ENCODE assay signal across 9 mouse cellular contexts in the genomic region with DNA sequence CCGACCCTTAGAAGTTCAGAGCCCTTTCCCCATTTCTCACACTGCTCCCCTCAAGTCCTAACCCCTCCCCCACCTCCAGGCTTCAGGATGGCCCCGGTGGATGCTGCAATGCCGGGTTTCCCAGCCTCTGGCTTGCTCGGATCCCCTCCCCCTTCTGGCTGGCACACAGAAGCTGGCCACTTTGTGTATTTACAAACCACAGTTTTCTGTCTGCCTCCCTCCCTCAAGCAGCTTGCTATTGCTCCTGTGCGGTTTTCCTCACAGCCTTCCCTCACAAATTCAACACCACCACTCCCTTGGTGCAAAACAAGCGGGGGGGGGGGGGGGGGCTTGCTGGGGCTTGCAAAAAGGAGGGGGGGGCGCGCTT.
DNase-seq lines count a peak whose midpoint lies in the region; ATAC-seq lines count a peak whose summit lies in the region.
"Had no signal": no experiment of that assay in that cellular context is flagged by ENCODE, and none has a peak within 500 bp of the region (broad histone marks: within the 10 kb centered on the region; RNA-seq: fewer than 3 reads in every experiment).

No protein-coding gene starts in this region.

- no peaks in the 10 kb centered on the region for H3K36me3 ChIP-seq in heart, embryonic 16.5 days (ENCODE audit: control insufficient read depth, insufficient read depth)
- no peaks in the 10 kb centered on the region for H3K36me3 ChIP-seq in limb, embryonic 11.5 days (ENCODE audit: control insufficient read depth, insufficient read depth, low read length)
- H3K36me3 ChIP-seq in neural tube, embryonic 11.5 days (ENCODE audit: control insufficient read depth, insufficient read depth, low read length) = no peaks in the 10 kb centered on the region

- H3K4me1 ChIP-seq in heart, embryonic 16.5 days (ENCODE audit: control insufficient read depth, insufficient read depth, low read length) = peaks cover 21% of the 10 kb centered on the region
- H3K4me1 ChIP-seq in limb, embryonic 11.5 days (ENCODE audit: control insufficient read depth, insufficient read depth, low read length) = peaks cover 14% of the 10 kb centered on the region
- peaks cover 22% of the 10 kb centered on the region for H3K4me1 ChIP-seq in neural tube, embryonic 11.5 days (ENCODE audit: control insufficient read depth, insufficient read depth, low read length)

- H3K9me3 ChIP-seq in heart, embryonic 16.5 days (replicated peaks; ENCODE audit: control insufficient read depth, low read length) = no peaks in the 10 kb centered on the region
- no peaks in the 10 kb centered on the region for H3K9me3 ChIP-seq in limb, embryonic 11.5 days (ENCODE audit: control insufficient read depth, low read length)
- no peaks in the 10 kb centered on the region for H3K9me3 ChIP-seq in neural tube, embryonic 11.5 days (ENCODE audit: control insufficient read depth, low read length)

- peak overlapping the region; percentile 50 for H3K4me2 ChIP-seq in heart, embryonic 16.5 days (ENCODE audit: low read depth, low read length)
- H3K4me2 ChIP-seq in limb, embryonic 11.5 days (ENCODE audit: low read depth, severe bottlenecking) = peak overlapping the region; percentile 34
- peak overlapping the region; percentile 37 for H3K4me2 ChIP-seq in neural tube, embryonic 11.5 days (ENCODE audit: low read depth)

- no peak for DNase-seq in heart, adult 9 months (ENCODE audit: low spot score in 2 of 2)
- DNase-seq in fibroblast of lung, adult 2 months (ENCODE audit: low read depth) = peak; percentile 20
- DNase-seq in limb, embryonic 11.5 days (ENCODE audit: low spot score) = peak; percentile 58
- DNase-seq in neural tube, embryonic 11.5 days (ENCODE audit: low spot score) = peak; percentile 49
- DNase-seq in layer of hippocampus, postnatal 10 days (ENCODE audit: low spot score in 2 of 2) = no peak
- no peak for DNase-seq in adrenal gland, adult 2 months

- H3K9ac ChIP-seq in heart, embryonic 16.5 days (ENCODE audit: low read length) = peak overlapping the region; percentile 30; the same call in 1 of the 2 replicates
- no peak overlapping the region for H3K9ac ChIP-seq in limb, embryonic 11.5 days (ENCODE audit: low read length)
- H3K9ac ChIP-seq in neural tube, embryonic 11.5 days (ENCODE audit: low read length) = peak overlapping the region; percentile 61

- WGBS in heart, embryonic 16.5 days = 16% methylated on average over 8 of the region's 8 CpGs
- WGBS in limb, embryonic 11.5 days = 2% methylated on average over 7 of the region's 8 CpGs
- 1% methylated on average over 7 of the region's 8 CpGs for WGBS in neural tube, embryonic 11.5 days

- no peak overlapping the region for H3K27ac ChIP-seq in heart, embryonic 16.5 days (ENCODE audit: low read length)
- no peak overlapping the region for H3K27ac ChIP-seq in limb, embryonic 11.5 days (replicated peaks; ENCODE audit: low read depth, low read length)
- H3K27ac ChIP-seq in neural tube, embryonic 11.5 days (ENCODE audit: low read depth, low read length) = peak overlapping the region; percentile 67

- no peaks in the 10 kb centered on the region for H3K27me3 ChIP-seq in heart, embryonic 16.5 days (ENCODE audit: control insufficient read depth, insufficient read depth, low read length)
- no peaks in the 10 kb centered on the region for H3K27me3 ChIP-seq in limb, embryonic 11.5 days (ENCODE audit: control insufficient read depth, insufficient read depth, low read length)
- H3K27me3 ChIP-seq in neural tube, embryonic 11.5 days (ENCODE audit: control insufficient read depth, insufficient read depth, low read length) = no peaks in the 10 kb centered on the region
- H3K27me3 ChIP-seq: Patski had no signal

- no peak for ATAC-seq in heart, embryonic 16.5 days (replicated peaks; ENCODE audit: extremely low read depth, insufficient read depth, low FRiP score)
- no peak for ATAC-seq in limb, embryonic 11.5 days (ENCODE audit: insufficient number of reproducible peaks, low FRiP score, low TSS enrichment, low read depth)
- peak; percentile 35; the same call in 1 of the 2 replicates for ATAC-seq in neural tube, embryonic 11.5 days (ENCODE audit: insufficient read depth, low FRiP score, low TSS enrichment)
- no peak for ATAC-seq in monocyte, adult 5-6 weeks (replicated peaks; ENCODE audit: insufficient number of reproducible peaks, low FRiP score, low TSS enrichment, poor library complexity, severe bottlenecking)
- ATAC-seq: Patski had no signal

- H3K4me3 ChIP-seq in heart, embryonic 16.5 days (ENCODE audit: low read length) = no peak overlapping the region
- peak overlapping the region; percentile 3; the same call in 1 of the 2 replicates for H3K4me3 ChIP-seq in limb, embryonic 11.5 days (ENCODE audit: low read depth, low read length)
- no peak overlapping the region for H3K4me3 ChIP-seq in neural tube, embryonic 11.5 days (ENCODE audit: low read depth, low read length)

Comparison
In these comparisons a context has a peak if more than half of its experiments do, and no peak if none do; other contexts are left out.
1. DNase-seq: peak in fibroblast of lung, adult 2 months (single experiment), limb, embryonic 11.5 days (single experiment) and neural tube, embryonic 11.5 days (single experiment); none in heart, adult 9 months (0 of 2), layer of hippocampus, postnatal 10 days (0 of 2) and adrenal gland, adult 2 months (single experiment).
2. Peak in every context shown above with its lines, with median percentiles within 50 percentile points of each other: H3K4me2 ChIP-seq.